Mouse (Mus musculus): Measurements from ENCODE around the gene Apba3.

The Apba3 gene

GRCm38 (mm10) chr10:81252424-81253419 lies 14.0 kb upstream of the Apba3 start, which contains the start of gene Matk:
Matk (plus strand) TSS chr10:81252935.
- peak; percentile 87 for DNase-seq

- no peak for DNase-seq
Measured at GRCm38 (mm10) chr10:81254886-81255285, 11.9 kb upstream of the Apba3 start.

GRCm38 (mm10) chr10:81257158-81258039 lies 9.4 kb upstream of the Apba3 start:
- peak; percentile 55 for DNase-seq

- no peak for DNase-seq
Measured at GRCm38 (mm10) chr10:81259225-81259884, 7.4 kb upstream of the Apba3 start.

DNA sequence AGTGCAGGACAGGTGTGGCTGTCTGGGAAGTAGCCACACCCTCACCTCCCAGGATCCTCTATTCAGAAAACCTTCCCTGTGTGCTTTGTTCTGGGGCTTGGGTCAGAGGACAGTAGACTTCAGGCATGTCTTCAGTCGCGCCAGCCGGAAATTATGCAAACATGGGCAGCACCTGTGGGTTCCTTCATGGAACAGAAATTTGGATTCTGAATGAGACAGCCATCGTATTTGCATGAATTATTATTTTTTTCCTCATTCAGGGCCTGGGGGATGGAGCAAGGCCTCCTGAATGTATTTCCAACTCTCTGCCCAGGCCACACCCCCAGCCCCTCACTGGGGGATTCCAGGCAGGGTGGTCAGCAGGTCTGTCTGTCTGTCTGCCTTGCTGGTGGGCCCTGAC lies 5.7 kb upstream of the Apba3 start:
- DNase-seq, result no peak

- no peak for DNase-seq
Measured at GRCm38 (mm10) chr10:81265540-81265939, 1.2 kb upstream of the Apba3 start.

DNA sequence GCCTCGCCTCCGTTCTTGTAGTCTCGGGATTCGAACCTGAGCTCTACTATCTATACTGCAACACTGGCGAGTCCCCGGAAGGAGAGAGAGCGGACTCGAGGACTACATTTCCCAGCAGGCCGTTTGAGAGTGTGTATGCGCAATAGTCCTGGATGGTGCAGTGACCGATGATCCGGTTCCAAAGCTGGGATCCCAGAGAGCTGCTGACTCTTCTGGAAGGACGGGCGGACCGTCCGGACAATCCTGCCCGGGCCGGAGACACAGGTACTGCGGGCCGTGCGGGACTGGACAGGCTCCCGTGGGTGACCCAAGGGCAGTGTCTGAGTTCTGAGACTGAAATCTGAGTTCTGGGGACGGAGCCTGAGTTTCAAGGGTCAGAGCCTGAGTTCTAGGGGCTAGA lies 1.3 kb downstream of the Apba3 start:
- DNase-seq, result peak; percentile 72

DNA sequence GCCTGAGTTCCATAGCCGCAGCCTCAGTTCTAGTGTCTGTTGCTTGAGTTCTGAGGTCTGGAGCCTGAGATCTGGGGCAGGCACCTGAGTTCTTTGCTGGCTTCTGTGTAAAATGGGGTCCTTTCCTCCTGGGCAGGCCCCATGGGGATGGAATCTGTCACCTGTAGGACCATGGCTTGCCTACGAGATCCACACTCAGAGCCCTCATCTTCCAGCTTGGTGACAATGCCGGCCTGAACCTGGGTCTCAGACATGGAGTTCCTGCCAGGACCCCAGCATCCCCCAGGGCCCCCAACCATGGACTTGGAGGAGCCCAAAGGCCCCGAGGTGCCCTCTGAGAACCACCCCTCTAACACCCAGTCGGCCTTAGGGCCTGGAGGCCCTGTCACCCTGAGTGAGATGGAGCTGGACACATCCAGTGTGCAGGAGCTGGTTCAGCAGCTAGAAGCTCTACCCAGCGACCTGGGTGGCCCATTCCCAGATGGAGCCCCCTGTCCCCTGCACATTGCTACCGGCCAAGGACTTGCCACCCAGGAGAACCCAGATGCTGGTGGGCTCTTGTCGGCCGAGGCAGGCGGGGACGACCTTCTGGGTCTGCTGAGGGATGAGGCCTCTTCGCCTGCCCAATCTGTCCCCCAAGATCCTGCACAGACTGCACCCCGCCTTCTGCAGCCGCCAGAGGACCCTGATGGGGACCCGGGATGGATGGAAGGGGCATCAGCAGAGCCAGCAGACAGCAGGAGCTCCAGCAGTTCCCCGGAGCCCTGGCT lies 2.1 kb downstream of the Apba3 start:
- no peak for DNase-seq

DNA sequence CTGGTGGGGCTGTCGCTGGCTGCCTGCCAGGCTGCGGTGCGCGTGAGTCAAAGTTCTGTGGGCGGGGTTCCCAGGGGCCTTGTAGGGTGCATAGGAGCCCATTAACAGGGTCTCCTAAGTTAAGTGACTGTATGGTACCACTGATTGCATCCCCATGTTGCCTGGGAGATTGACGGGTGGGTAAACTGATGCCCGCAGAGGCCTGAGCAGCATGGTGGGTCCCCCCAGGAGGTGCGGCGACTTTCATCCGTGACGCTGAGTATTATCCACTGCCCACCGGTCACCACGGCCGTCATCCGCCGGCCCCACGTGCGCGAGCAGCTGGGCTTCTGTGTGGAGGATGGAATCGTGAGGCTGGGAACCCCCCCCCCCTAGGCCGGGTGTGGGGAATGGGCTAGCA lies 5.6 kb downstream of the Apba3 start:
- no peak for DNase-seq

DNA sequence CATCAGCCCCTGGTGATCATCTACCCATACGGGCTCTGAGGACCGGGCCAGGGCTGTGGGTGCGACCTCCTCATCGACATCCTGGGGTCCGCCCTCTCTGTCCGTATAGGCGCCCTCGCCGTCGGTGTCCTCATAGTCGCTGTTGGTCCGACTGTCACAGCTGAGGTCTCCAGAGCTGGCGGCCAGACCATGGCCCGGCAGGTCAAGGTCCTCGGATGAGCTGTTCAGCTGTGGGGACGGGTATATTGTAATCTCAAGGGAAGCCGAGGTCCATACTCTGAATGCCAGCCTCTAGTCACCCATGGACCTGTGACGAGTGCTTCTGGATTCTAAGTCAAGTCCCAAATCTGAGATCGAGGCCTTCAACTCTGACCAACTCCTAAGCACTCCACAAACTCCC lies 7.1 kb downstream of the Apba3 start:
- DNase-seq, result no peak

- no peak for DNase-seq
Measured at GRCm38 (mm10) chr10:81277676-81278075, 10.9 kb downstream of the Apba3 start.

DNA sequence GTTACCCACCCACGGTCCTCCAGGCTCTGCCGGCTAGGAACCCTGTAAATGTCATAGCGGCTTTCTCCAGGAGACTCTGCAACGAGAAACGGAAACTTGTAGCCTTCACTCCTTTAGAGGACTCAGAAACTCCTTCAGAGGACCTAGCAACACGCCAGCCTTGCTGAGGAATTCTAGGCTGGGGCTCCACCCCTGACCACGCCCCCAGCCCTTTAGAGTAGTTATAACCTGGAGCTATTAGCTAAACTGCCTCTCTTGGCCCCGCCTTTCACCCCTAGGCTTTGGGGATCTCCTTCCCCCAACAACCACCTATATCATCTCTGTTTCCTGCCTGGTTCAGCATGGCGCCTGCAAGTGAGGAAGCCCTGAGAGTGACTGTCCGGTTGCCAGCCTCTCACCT lies 12.7 kb downstream of the Apba3 start:
- DNase-seq, result no peak

- no peak for DNase-seq
Measured at GRCm38 (mm10) chr10:81284189-81284588, 17.4 kb downstream of the Apba3 start.

GRCm38 (mm10) chr10:81284719-81285118 lies 18.0 kb downstream of the Apba3 start:
- DNase-seq, result no peak

DNA sequence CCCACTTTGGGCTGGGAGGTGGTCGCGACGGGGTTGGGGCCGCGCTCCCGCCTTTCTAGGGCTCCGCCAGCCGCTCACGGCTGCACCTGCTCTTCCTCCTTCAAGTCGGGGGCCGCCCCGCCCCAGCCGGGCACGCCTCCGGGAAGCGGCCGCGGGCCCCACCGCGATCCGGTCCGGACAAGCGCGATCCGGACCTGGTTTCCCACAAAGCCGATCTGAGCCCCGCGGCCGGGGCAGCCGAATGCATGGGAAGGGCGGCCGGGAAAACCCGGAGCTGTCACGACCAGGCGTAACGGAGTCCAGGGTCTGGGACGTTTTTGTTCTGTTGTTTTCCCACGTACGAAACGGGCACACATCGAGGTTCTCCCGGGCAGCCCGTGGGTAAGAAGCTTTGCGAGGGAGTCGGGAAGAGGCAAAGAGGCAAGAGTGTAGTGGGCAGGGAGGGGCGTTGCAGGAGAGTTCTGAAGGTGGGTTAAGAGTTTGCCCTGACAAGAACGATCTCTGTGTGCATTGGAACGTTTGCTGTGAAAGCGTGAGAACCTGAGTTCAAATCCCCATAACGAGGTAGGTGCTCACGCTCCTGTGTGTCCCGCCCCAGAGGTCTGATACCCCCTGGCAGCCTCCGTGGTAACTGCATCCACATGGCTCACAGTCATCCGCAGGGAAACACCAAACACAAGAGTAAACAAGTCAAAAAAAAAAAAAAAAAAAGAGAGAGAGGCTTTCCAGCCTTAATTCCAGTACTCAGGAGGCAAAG lies 19.1 kb downstream of the Apba3 start:
- DNase-seq, result peak; percentile 90

GRCm38 (mm10) chr10:81286586-81286985 lies 19.8 kb downstream of the Apba3 start:
- DNase-seq, result no peak

DNA sequence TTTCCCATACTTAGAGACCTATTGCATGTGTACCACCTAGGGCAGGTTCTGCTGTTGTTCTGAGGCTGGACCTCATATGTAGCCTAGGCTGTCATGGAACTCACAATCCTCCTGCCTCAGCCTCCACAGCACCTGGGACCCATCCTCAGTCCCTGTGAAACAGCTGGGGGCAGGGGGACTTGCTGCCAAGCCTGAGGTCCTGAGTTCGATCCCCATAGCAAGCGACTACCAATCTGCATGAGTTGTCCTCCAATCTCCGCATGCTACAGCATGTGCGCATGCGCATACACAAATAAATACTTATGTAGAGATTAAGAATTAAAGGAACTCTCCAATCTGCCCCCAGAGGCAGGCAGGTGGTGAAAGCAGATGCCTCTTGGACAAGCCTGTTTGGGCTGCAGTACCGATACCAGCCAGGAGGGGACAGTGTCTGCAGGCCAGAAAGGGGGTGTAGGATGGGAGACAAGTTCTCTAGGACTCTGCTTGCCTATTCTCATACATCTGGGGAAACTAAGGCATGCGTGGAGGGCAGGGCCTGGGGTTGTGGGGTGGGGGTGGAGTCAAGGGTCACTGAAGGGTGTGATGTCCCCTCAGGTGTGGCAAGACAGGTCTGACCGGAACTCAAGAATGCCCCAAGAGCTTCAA lies 20.9 kb downstream of the Apba3 start:
- DNase-seq, result peak; percentile 61

GRCm38 (mm10) chr10:81288601-81289000 lies 21.8 kb downstream of the Apba3 start:
- peak; percentile 67 for DNase-seq

- peak; percentile 69 for DNase-seq
Measured at GRCm38 (mm10) chr10:81289278-81289677, 22.5 kb downstream of the Apba3 start.

DNA sequence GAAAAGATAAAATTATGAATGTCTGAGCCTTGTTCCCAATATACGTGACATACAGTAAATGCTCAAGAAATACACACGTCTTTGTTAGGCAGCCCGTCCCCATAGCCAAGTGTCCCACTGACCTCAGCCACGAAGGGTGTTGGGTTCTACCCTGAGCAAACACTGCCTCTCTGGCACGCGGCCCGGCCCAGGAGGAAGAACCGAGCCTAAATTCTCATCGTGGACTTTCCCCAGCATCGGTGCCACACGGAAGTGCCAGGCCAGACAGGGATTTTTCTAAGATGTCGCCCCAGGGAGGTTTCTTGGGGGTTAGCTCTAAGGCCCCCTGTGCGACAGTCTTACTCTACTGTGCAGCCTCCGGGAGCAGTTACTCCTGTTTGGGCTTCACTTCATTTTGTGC lies 23.1 kb downstream of the Apba3 start:
- no peak for DNase-seq
